Mouse (Mus musculus) naive thymus-derived CD4-positive, alpha-beta T cell, adult 2 months (primary cell): ENCODE results near the gene Mfsd5.
A peak's percentile ranks its signal among the peaks of the same experiment; 100 is the strongest.

ENCODE experiments used
- DNase-seq: peaks from one replicate; pipeline ENCODE4 v3.0.0-alpha.2; 2011; ENCODE audit warnings: low read depth

Mfsd5 gene

GRCm38 (mm10) chr15:102248131-102248811 is 31.0 kb upstream of the Mfsd5 start:
- no peak for DNase-seq

GRCm38 (mm10) chr15:102248812-102249191 is 30.5 kb upstream of the Mfsd5 start:
- no peak for DNase-seq

DNA sequence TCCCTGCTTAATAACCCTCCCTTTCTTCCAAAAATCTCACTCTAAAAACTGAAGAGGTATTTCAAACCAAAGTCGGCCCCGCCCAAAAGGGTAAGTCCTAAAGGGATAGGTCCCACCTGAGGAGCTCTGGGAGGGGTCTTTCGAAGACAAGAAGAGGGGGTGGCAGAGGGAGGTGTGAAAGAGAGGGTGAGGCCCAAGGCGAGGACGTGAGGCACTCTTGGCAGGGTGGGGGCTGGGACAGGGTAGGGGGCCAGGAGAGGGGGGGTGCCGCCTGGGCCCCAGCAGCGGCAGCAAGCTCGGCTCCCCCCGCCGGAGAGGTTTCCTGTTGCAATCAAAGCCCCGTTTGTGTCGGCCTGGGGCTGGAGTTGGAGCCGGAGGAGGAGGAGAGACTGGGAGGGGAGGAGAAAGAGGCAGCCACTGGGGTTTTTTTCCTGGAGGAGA is 30.0 kb upstream of the Mfsd5 start:
- no peak for DNase-seq

DNA sequence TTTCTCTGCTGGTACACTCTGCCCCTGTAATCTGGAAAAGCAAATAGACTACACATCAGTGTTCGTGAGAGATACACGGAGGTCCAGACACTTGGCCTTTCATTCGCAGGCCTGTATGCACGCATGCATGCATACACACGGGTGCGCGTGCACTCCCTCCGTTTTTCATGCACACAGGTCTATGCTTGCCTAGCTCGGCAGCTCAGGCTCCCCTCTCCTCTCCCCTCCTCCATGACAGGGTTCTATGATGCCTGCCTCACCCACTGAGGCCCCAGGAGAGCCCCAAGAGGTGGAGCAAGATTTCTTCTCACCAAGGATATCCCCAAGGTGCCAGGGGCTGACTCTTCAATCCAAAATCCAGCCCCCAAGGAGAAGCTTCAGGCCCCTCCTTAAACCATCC is 29.3 kb upstream of the Mfsd5 start:
- DNase-seq, result no peak

GRCm38 (mm10) chr15:102250521-102250920 is 28.7 kb upstream of the Mfsd5 start:
- DNase-seq, result no peak

DNA sequence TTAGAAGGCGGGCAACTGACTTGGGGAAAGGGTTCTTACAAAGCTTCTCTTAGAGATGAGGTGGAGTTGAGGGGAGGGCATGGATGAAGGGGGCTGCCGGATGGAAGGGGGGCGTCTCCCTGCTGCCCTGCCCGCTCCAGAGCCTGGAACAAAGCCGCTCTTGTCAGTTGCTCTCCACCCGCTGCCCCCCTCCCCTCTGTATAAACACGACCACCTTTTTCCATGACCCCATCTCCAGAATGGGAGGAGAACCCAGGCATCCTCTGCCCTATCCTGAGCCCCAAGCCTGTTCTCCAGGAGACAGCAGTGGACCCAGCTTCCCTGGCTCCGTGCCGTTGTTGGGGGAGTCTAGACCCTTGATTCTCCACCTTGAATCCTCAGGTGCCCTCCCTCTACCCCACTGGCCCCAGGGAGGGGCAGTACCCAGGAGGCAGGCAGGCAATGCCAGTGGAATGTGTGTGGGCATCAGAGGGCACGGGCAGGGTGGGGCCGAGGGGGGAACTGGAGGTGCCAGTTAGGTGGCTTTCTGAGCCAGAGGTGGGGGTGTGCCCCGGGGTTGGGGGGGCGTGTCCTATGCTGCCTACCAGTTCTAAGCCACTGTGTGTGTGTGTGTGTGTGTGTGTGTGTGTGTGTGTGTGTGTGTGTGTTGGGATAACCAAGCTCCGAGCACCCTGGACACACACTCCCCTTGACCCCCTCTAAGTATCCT is 23.6 kb upstream of the Mfsd5 start:
- no peak for DNase-seq

DNA sequence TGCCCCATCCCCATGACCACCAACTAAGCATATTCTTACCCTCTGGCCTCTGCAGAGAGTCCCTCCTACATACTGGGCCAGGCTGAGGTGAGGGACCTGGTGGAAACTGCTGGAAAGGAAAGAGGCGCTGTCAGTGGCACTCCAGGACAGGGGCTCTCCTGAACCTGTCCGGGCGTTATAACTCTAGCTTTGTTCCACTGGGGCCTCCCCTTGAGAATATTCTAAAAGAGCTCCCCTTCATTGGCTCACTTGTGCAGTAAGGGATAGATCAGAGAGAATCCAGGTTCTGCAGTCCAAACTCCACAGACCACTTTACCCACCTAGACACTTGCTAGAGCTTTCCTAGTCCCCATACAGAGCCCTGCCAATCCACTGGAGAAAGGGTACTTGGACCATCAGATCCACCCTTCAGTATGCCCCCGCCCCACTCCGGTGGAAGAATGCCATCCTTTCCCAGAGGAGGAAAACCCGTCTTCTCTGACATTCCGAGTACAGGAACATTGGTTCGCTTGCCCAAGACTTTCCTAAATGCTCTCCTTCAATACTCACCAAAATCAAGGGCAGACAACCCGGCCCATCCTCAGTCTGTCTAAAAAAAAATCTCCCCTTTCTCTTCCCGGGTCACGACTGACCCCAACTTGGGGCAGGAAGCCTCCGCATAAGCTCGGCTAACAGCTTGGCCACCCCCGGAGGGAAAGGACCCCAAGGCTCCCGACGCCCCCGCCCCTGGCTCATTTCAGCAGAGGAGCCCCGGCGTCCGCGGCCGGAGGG is 22.6 kb upstream of the Mfsd5 start:
- DNase-seq, result no peak

DNA sequence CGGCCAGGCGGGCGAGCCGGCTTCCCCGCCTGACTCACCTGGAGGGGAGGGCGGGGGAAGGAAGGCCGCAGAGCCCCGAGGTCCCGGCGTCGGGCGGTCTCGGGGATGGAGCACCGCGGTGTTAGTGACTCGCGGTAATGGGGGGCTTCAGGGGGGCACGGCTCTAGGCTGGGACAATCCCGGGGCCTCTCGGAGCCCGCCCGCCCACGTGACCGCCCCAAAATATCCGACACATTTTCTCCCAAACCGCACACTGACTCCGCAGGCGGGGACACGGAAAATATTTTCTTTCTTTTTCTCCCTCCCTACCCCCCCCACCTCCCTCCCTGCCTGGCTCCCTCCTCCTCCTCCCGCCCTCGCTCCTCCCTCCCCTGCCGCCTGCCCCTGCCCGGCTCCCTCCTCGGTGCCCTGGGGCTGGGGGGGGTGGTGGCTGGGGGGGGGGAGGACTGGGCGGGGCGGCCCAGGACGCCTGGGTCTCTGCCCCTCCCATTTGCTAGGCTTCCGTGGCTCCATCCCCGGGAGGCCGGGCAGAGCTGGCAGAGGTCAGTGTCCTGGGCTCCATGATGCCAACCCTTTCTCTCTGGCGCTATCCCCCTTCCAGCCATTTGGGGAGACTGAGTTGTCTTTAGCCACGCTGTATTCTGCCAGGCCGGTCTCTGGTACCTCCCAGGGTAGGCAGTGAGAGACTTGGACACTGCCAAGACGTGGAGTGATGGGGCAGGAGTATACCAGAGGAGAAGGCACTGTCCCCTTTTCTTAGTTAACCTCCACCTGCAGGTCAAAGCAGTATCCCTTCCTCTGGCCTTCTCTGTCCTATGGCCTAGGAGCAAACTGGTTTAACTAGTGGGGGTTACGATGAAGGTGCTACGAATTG is 21.8 kb upstream of the Mfsd5 start, which contains the start of gene Rarg:
Rarg (minus strand) TSS at position 316 of the 874 bp plus-strand sequence.
- DNase-seq, result peak; percentile 57

GRCm38 (mm10) chr15:102258076-102258470 is 21.2 kb upstream of the Mfsd5 start:
- DNase-seq, result no peak

GRCm38 (mm10) chr15:102258581-102259253 is 20.5 kb upstream of the Mfsd5 start:
- no peak for DNase-seq

GRCm38 (mm10) chr15:102262582-102262981 is 16.7 kb upstream of the Mfsd5 start:
- no peak for DNase-seq

DNA sequence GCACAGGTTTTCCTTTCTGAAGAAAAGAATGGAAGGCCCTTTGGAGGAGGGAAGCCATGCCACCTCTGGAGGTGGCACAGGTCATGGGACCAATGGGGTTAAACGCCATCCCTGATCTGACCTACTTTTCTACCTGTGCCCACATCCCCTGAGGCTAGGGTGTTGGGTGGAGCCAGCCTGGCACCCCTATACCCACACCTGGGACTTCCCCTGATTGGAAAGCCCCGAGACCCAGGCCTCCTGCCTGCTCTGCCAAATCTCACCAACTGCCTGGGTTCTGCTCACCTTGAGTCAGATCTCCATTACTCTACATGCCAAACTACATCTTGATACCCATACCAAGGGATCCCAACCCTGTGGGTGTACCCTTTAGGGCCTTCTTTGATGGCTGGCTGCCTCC is 16.2 kb upstream of the Mfsd5 start:
- peak; percentile 65 for DNase-seq

- no peak for DNase-seq
Measured at GRCm38 (mm10) chr15:102265548-102265947, 13.7 kb upstream of the Mfsd5 start.

- DNase-seq, result no peak
Measured at GRCm38 (mm10) chr15:102270274-102270960, 8.8 kb upstream of the Mfsd5 start, which contains the start of gene Gm9918. TSS of gene Gm9918 (plus strand) at chr15:102270563.

DNA sequence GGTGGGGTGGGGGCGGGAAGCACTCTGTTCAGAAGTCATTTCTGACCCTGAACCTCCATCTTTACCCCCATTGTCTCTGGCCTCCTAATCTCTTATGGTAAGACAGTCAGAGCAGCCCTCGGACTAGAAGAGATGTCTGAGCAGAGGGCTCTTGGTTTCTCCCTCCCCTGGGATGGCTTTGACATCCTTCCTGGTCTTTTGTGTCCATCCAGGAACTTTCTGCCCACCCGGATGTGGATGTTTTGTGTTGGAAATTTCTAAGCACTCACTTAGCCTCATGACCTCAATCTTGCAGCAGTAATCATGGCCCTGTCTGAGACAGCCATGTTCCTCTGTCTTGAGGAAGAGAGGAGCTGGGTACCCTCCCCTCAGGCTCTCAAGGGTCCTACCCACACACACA is 7.8 kb upstream of the Mfsd5 start:
- no peak for DNase-seq

GRCm38 (mm10) chr15:102273982-102274716 is 5.1 kb upstream of the Mfsd5 start:
- no peak for DNase-seq

- DNase-seq, result no peak
Measured at GRCm38 (mm10) chr15:102278726-102279091, 545 bp upstream of the Mfsd5 start.

DNA sequence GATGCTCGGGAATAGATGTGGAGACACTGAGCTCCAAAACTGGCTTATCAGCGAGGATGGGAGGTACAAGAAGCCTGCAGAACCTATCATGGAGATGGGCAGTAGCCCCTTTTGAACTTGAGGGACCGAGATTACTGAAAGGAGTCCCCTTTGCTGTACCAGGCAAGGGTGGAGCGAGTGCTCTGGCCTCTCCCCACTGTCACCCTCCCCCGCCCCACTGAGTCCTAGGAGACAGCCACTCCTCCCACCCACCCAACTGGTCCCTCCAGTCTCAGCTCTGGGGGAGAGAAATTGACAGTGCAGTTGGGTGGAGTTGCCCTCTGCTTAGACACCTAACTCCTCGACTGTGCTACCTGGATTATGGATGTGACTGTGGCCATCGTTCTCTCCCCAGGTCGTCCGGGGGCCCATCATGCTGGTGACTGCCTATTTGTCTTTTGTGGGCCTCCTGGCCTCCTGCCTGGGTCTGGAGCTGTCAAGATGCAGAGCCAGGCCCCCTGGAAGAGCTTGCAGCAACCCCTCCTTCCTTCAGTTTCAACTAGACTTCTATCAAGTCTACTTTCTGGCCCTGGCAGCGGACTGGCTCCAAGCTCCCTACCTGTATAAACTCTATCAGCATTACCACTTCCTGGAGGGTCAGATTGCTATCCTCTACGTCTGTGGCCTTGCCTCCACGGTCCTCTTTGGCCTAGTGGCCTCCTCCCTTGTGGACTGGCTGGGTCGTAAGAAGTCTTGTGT is 698 bp downstream of the Mfsd5 start:
- DNase-seq, result no peak

- DNase-seq, result no peak
Measured at GRCm38 (mm10) chr15:102280623-102281022, 1.4 kb downstream of the Mfsd5 start.
